Mouse (Mus musculus) neural tube, embryonic 10.5 days (tissue): ENCODE data around the gene Dcx.

Experiments used
- DNase-seq: peaks from one replicate; pipeline ENCODE4 v3.0.0-alpha.2; 2017; ENCODE audit warnings: low spot score; ENCODE audit errors: extremely low spot score

The Dcx gene

GRCm38 (mm10) chrX:143932958-143933357 is at the start of gene Dcx:
Gene Dcx (minus strand): TSS chrX:143933311.
- no peak for DNase-seq

- DNase-seq = peak; percentile 14
These were observed 33.1 kb upstream of the Dcx start for GRCm38 (mm10) chrX:143966249-143966648.

- DNase-seq = no peak
These were observed 560 bp upstream of the Dcx start for GRCm38 (mm10) chrX:143933671-143934070.

GRCm38 (mm10) chrX:143932530-143932929 is 581 bp downstream of the Dcx start:
- no peak for DNase-seq

- DNase-seq = no peak
These were observed 1.5 kb downstream of the Dcx start for GRCm38 (mm10) chrX:143931400-143932185.

GRCm38 (mm10) chrX:143922070-143922469 is 11.0 kb downstream of the Dcx start:
- DNase-seq = no peak

GRCm38 (mm10) chrX:143906699-143907471 is 26.2 kb downstream of the Dcx start:
- DNase-seq = peak; percentile 44

GRCm38 (mm10) chrX:143904689-143905088 is 28.4 kb downstream of the Dcx start:
- DNase-seq = peak; percentile 27

- no peak for DNase-seq
These were observed 30.8 kb downstream of the Dcx start for GRCm38 (mm10) chrX:143902300-143902699.

- DNase-seq = no peak
These were observed 35.5 kb downstream of the Dcx start for GRCm38 (mm10) chrX:143897363-143898285.

- no peak for DNase-seq
These were observed 36.2 kb downstream of the Dcx start for GRCm38 (mm10) chrX:143896936-143897335.

- DNase-seq = no peak
These were observed 39.9 kb downstream of the Dcx start for GRCm38 (mm10) chrX:143893180-143893579.

- DNase-seq = no peak
These were observed 47.3 kb downstream of the Dcx start for GRCm38 (mm10) chrX:143885765-143886164.

GRCm38 (mm10) chrX:143884953-143885352 is 48.2 kb downstream of the Dcx start:
- no peak for DNase-seq

- DNase-seq = no peak
These were observed 48.8 kb downstream of the Dcx start for GRCm38 (mm10) chrX:143884299-143884698.

- DNase-seq = no peak
These were observed 51.2 kb downstream of the Dcx start for GRCm38 (mm10) chrX:143881806-143882468.

GRCm38 (mm10) chrX:143879631-143880030 is 53.5 kb downstream of the Dcx start:
- no peak for DNase-seq

GRCm38 (mm10) chrX:143867129-143867664 is 65.9 kb downstream of the Dcx start:
- DNase-seq = no peak

- no peak for DNase-seq
These were observed 81.8 kb downstream of the Dcx start for GRCm38 (mm10) chrX:143851351-143851750.

- no peak for DNase-seq
These were observed 83.1 kb downstream of the Dcx start for GRCm38 (mm10) chrX:143849969-143850368.

GRCm38 (mm10) chrX:143846637-143847036 is 86.5 kb downstream of the Dcx start:
- no peak for DNase-seq
